18 mouse cellular contexts compared by ENCODE assay signal in the genomic region with DNA sequence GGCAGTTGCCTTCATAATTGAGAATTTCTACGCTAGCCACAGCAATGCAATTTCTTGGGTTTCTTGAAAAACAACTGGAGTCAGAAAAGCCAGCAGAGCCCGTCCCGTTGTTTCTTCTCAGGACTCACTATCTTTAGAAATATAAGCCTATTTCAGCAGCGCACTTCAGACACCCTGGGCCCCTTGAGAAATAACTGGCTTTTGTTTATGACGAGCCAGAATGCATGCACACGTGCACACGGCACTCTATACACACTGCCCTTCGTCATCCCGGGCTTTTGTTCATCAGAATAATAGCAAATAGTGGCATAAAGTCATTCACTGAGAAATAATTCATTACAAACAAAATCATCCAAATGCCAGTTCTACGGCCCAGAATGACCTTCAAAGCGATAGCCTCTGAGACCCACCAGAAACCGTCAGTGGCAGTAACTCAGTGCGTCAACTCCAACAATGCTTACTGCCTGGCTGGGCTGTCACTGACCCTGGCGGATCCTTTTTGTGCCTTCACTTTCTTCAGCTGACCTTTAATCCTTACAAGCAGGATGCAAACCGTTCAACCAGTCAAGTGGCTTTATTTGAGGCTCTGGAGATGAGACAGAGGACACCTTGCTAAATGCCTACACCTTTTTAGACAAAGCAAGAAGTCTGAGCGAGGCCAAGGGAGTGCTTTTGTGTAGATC.
A peak's percentile ranks its signal among the peaks of the same experiment; 100 is the strongest.
DNase-seq lines count a peak whose midpoint lies in the region; ATAC-seq and TF ChIP-seq lines count a peak whose summit lies in the region.
"Had no signal": no experiment of that assay in that cellular context is flagged by ENCODE, and none has a peak within 500 bp of the region (broad histone marks: within the 10 kb centered on the region; RNA-seq: fewer than 3 reads in every experiment).

No protein-coding gene starts in this region.

- peaks cover 24% of the 10 kb centered on the region for H3K4me1 ChIP-seq in forebrain, embryonic 13.5 days
- peaks cover 4% of the 10 kb centered on the region; the same call in 1 of the 2 replicates for H3K4me1 ChIP-seq in forebrain, postnatal 0 days (ENCODE audit: insufficient read depth)
- peaks cover 10% of the 10 kb centered on the region for H3K4me1 ChIP-seq in midbrain, embryonic 11.5 days (ENCODE audit: control insufficient read depth, insufficient read depth, low read length)
- peaks cover 9% of the 10 kb centered on the region for H3K4me1 ChIP-seq in neural tube, embryonic 15.5 days
- H3K4me1 ChIP-seq: liver, embryonic 13.5 days had no signal

- no peak overlapping the region for H3K27ac ChIP-seq in forebrain, embryonic 13.5 days
- no peak overlapping the region for H3K27ac ChIP-seq in forebrain, postnatal 0 days (ENCODE audit: low read depth, low read length)
- H3K27ac ChIP-seq in midbrain, embryonic 11.5 days (ENCODE audit: low read depth, low read length) = no peak overlapping the region
- no peak overlapping the region for H3K27ac ChIP-seq in neural tube, embryonic 15.5 days (replicated peaks)
- H3K27ac ChIP-seq in left cerebral cortex, adult 2 months = no peak overlapping the region
- H3K27ac ChIP-seq: embryonic facial prominence, embryonic 13.5 days; heart, embryonic 13.5 days; liver, embryonic 13.5 days; stomach, postnatal 0 days had no signal

- no peak; the same call in 1 of the 2 replicates for ATAC-seq in forebrain, embryonic 13.5 days
- no peak for ATAC-seq in forebrain, postnatal 0 days
- ATAC-seq in midbrain, embryonic 11.5 days (ENCODE audit: low FRiP score) = no peak
- ATAC-seq in neural tube, embryonic 15.5 days (ENCODE audit: low FRiP score) = peak; percentile 73; the same call in 1 of the 2 replicates
- ATAC-seq: Patski had no signal

- intact Hi-C loops in left cerebral cortex, adult 2 months (cut with DNase I) = no loop called here

- no peak for DNase-seq in forebrain, postnatal 0 days
- peak; percentile 28 for DNase-seq in embryo, embryonic 9.5 days (ENCODE audit: extremely low spot score)
- DNase-seq in midbrain, embryonic 11.5 days (ENCODE audit: low spot score, missing footprints) = peak; percentile 89
- no peak for DNase-seq in left cerebral cortex, adult 2 months (ENCODE audit: extremely low spot score in 1 of 2, low spot score in 2 of 2)
- DNase-seq in adrenal gland, postnatal 14 days = no peak
- no peak for DNase-seq in gastrocnemius, adult 8-10 months (ENCODE audit: low spot score in 2 of 2)
- DNase-seq: cerebellum, postnatal 14 days; gastrocnemius, postnatal 14 days; kidney, adult 18-20 months; kidney, postnatal 36 days; liver, embryonic 13.5 days; thymus, postnatal 14 days had no signal

- 17% methylated on average over 16 of the region's 16 CpGs for WGBS in forebrain, embryonic 13.5 days
- 24% methylated on average over 16 of the region's 16 CpGs for WGBS in forebrain, postnatal 0 days
- 32% methylated on average over 16 of the region's 16 CpGs for WGBS in midbrain, embryonic 11.5 days
- 17% methylated on average over 16 of the region's 16 CpGs for WGBS in neural tube, embryonic 15.5 days

- H3K9me3 ChIP-seq in forebrain, embryonic 13.5 days (replicated peaks) = no peaks in the 10 kb centered on the region
- H3K9me3 ChIP-seq in forebrain, postnatal 0 days (ENCODE audit: low read length) = no peaks in the 10 kb centered on the region
- H3K9me3 ChIP-seq in midbrain, embryonic 11.5 days (ENCODE audit: control insufficient read depth, low read length) = no peaks in the 10 kb centered on the region
- no peaks in the 10 kb centered on the region for H3K9me3 ChIP-seq in neural tube, embryonic 15.5 days (replicated peaks)
- H3K9me3 ChIP-seq: embryonic facial prominence, embryonic 13.5 days; heart, embryonic 13.5 days; liver, embryonic 13.5 days had no signal

- H3K4me2 ChIP-seq in forebrain, embryonic 13.5 days = peak overlapping the region; percentile 25; the same call in 1 of the 2 replicates
- H3K4me2 ChIP-seq in forebrain, postnatal 0 days (ENCODE audit: low read depth) = no peak overlapping the region
- peak overlapping the region; percentile 14; the same call in 1 of the 2 replicates for H3K4me2 ChIP-seq in midbrain, embryonic 11.5 days
- H3K4me2 ChIP-seq in neural tube, embryonic 15.5 days = peak overlapping the region; percentile 30
- H3K4me2 ChIP-seq: embryonic facial prominence, embryonic 13.5 days; heart, embryonic 13.5 days; liver, embryonic 13.5 days had no signal

- no peaks in the 10 kb centered on the region for H3K27me3 ChIP-seq in forebrain, embryonic 13.5 days
- no peaks in the 10 kb centered on the region for H3K27me3 ChIP-seq in forebrain, postnatal 0 days (ENCODE audit: insufficient read depth, low read length)
- no peaks in the 10 kb centered on the region for H3K27me3 ChIP-seq in midbrain, embryonic 11.5 days (ENCODE audit: control insufficient read depth, insufficient read depth, low read length)
- H3K27me3 ChIP-seq in neural tube, embryonic 15.5 days (replicated peaks) = no peaks in the 10 kb centered on the region
- H3K27me3 ChIP-seq: embryonic facial prominence, embryonic 13.5 days; heart, embryonic 13.5 days; liver, embryonic 13.5 days had no signal

- no peaks in the 10 kb centered on the region for H3K36me3 ChIP-seq in forebrain, embryonic 13.5 days (ENCODE audit: poor library complexity, severe bottlenecking)
- H3K36me3 ChIP-seq in forebrain, postnatal 0 days (ENCODE audit: insufficient read depth) = no peaks in the 10 kb centered on the region
- no peaks in the 10 kb centered on the region for H3K36me3 ChIP-seq in midbrain, embryonic 11.5 days (ENCODE audit: control insufficient read depth, insufficient read depth, low read length)
- H3K36me3 ChIP-seq in neural tube, embryonic 15.5 days = no peaks in the 10 kb centered on the region
- H3K36me3 ChIP-seq: embryonic facial prominence, embryonic 13.5 days; heart, embryonic 13.5 days; liver, embryonic 13.5 days had no signal

- no peak overlapping the region; the same call in 1 of the 2 replicates for H3K9ac ChIP-seq in forebrain, embryonic 13.5 days
- no peak overlapping the region for H3K9ac ChIP-seq in forebrain, postnatal 0 days
- H3K9ac ChIP-seq in midbrain, embryonic 11.5 days (ENCODE audit: low read length) = no peak overlapping the region
- no peak overlapping the region for H3K9ac ChIP-seq in neural tube, embryonic 15.5 days (replicated peaks)
- H3K9ac ChIP-seq: embryonic facial prominence, embryonic 13.5 days; heart, embryonic 13.5 days; liver, embryonic 13.5 days had no signal

- no peak for TF ChIP-seq CTCF in forebrain, postnatal 0 days (IDR thresholded peaks at IDR 0.05; ENCODE audit: low read depth)
- no peak for TF ChIP-seq CTCF in left cerebral cortex, adult 2 months (IDR thresholded peaks at IDR 0.05)

- H3K4me3 ChIP-seq in forebrain, embryonic 13.5 days = no peak overlapping the region
- no peak overlapping the region for H3K4me3 ChIP-seq in forebrain, postnatal 0 days (ENCODE audit: low read depth, low read length)
- no peak overlapping the region for H3K4me3 ChIP-seq in midbrain, embryonic 11.5 days (ENCODE audit: low read depth, low read length)
- no peak overlapping the region for H3K4me3 ChIP-seq in neural tube, embryonic 15.5 days (replicated peaks)
- H3K4me3 ChIP-seq in left cerebral cortex, adult 2 months = no peak overlapping the region
- H3K4me3 ChIP-seq: embryonic facial prominence, embryonic 13.5 days; heart, embryonic 13.5 days; liver, embryonic 13.5 days had no signal

Comparison
In these comparisons a context has a peak if more than half of its experiments do, and no peak if none do; other contexts are left out.
1. DNase-seq: peak in embryo, embryonic 9.5 days (single experiment) and midbrain, embryonic 11.5 days (single experiment); none in forebrain, postnatal 0 days (single experiment), left cerebral cortex, adult 2 months (0 of 2), adrenal gland, postnatal 14 days (single experiment) and gastrocnemius, adult 8-10 months (0 of 2).